Mouse (Mus musculus): ENCODE measurements around the gene Ldb2.
A peak's percentile ranks its signal among the peaks of the same experiment; 100 is the strongest.

Gene Ldb2

DNA sequence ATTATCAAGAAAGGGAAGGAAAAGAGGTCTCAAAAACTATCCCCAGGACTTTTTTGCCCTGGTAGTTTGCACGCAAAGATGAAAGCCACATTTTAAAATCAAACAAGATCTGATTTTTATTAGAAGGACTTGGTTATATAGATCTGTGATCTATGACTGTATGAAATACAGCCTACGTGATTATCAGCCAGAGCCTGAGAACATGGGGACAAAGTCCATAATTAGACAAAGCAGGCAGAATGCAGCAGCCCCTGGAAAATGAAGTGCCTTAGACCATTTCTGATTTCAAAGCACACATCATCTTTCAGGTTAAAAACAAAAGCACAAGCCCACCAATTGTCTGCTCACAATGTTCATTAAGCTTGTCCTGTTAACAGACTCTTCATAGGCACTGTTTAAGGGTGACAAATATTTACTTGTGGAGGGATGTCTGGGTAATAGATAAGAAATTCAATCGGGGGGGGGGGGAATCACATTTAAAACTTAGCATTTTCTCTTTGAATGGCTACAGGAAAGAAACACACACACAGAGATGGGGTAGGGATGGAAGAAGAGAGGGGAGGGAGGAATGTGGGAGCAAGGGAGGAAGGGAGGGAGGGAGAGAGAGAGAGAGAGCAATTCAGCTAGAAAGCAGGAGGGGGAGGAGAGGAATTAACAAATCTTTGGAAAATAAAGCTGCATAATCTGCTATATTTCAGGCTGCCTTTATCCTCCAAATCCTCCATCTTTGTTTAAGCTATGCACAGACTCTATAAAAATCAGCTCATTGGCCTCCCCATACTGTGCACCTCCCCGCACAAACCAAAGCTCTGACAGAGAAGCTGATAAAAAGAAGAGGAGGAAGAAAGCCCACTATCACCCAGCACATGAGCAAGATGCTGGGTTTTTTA is 153.3 kb downstream of the Ldb2 start:
- DNase-seq (ENCODE audit: low spot score in 2 of 2): no peak

DNA sequence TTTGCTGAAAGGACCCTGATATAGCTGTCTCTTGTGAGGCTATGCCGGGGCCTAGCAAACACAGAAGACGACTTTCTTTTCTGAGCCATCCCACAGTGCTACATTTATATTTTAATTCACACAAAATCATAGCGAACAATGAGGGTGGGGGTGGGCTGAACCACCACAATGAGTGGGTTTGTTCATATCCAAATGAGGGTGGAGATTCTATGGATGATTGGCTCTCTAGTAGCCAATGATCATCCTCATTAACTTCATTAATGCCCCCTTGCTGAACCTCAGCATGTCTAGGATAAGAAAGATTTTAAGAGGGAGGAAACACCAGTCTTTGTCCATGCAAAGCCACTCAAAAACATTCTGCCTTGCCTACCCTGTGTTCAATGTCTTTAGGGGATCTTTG is 156.4 kb downstream of the Ldb2 start:
- DNase-seq (ENCODE audit: low spot score in 2 of 2): no peak

DNA sequence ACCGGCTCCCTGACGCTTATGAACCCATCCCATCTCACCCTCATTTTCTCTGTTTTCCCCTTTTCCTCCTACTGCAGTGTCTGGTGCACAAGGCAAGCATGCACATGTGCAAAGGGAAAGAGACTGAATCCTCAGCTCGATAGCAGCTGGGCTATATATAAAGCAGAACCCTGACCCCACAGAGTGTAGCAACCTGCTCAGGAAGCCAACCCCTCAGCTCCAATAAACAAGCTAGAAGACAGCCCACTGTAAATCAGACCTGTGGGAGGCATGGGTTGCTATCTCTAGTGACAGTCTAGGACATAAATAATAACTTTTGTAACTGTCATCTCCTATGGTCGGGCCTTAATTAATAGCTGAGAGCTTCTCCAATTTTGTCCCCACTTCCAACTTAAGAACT is 158.4 kb downstream of the Ldb2 start:
- DNase-seq (ENCODE audit: low spot score in 2 of 2): no peak

DNA sequence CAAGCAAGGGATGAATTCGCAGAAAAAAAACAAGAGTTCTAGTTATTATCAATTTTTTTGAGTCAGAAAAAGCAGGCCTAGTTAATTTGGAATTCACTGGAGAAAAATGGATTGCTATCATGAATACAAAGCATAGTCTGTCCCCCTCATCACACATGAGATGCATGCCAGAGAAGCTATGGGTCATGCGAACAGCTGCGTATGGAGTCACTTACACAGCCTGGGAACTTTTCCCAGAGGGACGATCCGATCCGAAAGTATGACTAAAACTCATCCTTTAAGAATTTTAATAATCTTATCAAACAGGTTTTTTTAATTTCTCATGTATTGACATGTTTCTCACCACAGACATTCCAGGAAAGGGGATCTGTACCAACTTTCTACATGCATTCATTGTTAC is 163.9 kb downstream of the Ldb2 start:
- no peak for DNase-seq (ENCODE audit: low spot score in 2 of 2)

- DNase-seq (ENCODE audit: low spot score in 2 of 2): no peak
Observed at GRCm38 (mm10) chr5:44629034-44629625, 170.3 kb downstream of the Ldb2 start.

- no peak for DNase-seq (ENCODE audit: low spot score in 2 of 2)
Observed at GRCm38 (mm10) chr5:44627487-44627886, 172.0 kb downstream of the Ldb2 start.

GRCm38 (mm10) chr5:44626885-44627284 is 172.6 kb downstream of the Ldb2 start:
- DNase-seq (ENCODE audit: low spot score in 2 of 2): no peak

DNA sequence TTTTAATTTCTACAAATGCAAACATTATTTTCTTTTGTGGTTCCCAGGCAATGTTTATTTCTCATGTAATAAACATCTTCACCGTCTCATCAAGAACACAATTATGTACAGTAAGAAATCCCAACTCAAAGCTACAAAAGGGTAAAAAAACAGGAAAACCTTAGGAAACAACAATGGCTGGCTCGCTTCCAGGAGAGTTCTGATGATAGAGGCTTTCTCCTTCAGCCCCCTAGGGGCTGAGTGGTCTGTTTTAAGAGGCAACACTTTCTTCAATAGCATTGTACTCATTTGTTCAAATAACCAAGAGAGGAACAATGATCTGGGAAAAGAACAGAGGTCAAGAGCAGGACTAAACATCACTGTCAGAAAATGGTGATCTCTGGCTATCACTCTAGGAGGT is 173.4 kb downstream of the Ldb2 start:
- DNase-seq (ENCODE audit: low spot score in 2 of 2): no peak

DNA sequence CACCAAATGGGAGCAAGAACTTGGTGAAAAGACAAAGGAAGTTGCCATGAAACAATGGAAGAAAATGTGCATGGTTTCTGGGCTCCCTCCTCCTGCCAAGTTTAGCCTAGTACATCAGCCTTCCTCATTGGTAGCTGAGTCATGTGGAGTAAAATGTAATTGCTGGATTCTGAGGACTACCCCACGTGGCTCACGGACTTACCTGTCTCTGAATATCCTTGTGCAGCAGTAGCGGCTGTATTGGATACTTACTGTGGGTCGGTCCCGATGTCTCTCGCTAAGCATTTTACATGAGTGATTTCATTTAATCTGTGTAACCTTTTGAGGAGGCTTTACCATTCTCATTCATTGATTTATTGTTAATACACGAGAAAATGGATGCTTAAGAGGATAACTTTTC is 183.8 kb downstream of the Ldb2 start:
- DNase-seq (ENCODE audit: low spot score in 2 of 2): no peak

- no peak for DNase-seq (ENCODE audit: low spot score in 2 of 2)
Observed at GRCm38 (mm10) chr5:44608901-44609300, 190.6 kb downstream of the Ldb2 start.

GRCm38 (mm10) chr5:44601340-44601739 is 198.1 kb downstream of the Ldb2 start:
- DNase-seq (ENCODE audit: low spot score in 2 of 2): no peak

DNA sequence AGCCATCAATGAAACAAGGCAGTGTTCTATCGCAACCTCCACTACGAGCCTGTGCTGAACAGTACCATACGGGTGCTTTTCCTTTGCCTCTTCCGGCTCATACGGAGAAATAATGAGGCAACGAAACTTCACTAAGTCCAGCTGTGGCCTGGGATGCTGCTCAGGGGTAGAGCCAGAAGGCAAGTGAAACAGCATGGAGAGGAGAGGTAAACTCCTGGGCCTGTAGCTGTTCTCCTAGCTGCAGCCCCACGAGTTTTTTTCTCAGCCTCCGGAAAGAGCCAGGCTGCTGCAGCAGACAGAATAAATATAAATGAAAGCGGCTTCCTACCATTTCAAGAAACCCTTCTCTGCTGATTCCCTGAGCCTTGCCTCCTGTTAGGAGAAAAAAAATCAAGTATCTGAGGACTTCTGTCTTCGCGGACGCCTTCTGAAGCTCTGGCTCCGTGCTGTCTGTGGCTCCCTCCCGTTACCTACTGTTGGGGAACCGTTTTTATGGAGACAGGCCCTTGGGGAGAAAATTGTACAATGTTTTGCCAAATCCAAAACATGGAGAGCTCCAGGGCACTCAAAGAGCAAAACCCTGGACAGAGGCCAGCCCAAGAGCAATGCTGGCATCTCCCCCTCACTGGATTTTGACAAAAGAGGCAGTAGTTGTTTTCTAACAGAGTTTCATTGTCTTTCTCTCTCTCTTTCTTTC is 205.8 kb downstream of the Ldb2 start:
- DNase-seq (ENCODE audit: low spot score in 2 of 2): peak in 1 of 2 experiments; percentile 1

- DNase-seq (ENCODE audit: low spot score in 2 of 2): no peak
Observed at GRCm38 (mm10) chr5:44590750-44591149, 208.7 kb downstream of the Ldb2 start.

- no peak for DNase-seq (ENCODE audit: low spot score in 2 of 2)
Observed at GRCm38 (mm10) chr5:44589318-44589717, 210.2 kb downstream of the Ldb2 start.

GRCm38 (mm10) chr5:44586571-44586970 is 212.9 kb downstream of the Ldb2 start:
- DNase-seq (ENCODE audit: low spot score in 2 of 2): no peak

DNA sequence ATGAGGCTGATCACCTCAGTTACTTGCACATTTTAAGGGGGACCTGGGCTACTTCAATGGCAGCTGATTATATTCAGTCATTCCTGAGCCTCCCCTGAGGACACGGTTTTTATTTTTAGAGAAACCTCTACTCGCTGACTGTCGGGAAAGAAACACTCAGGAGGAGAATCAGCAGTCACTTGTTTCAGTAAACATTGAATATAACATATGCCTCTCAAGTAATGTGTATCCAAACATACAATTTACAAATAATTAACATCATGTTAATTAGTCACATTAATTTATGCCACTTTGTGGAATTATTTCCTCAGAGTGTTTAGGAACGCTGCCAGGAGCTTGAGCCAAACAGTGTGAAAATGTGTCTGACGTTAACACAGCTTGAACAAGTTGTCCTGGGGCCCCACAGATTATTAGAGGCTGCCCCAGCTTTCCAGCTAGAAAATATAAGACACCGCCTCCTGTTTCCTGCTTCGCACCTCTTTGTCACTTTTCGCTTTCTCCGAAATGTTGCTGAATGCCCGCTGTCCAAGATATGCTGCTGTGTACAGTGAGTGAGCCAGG is 219.5 kb downstream of the Ldb2 start:
- DNase-seq (ENCODE audit: low spot score in 2 of 2): no peak

DNA sequence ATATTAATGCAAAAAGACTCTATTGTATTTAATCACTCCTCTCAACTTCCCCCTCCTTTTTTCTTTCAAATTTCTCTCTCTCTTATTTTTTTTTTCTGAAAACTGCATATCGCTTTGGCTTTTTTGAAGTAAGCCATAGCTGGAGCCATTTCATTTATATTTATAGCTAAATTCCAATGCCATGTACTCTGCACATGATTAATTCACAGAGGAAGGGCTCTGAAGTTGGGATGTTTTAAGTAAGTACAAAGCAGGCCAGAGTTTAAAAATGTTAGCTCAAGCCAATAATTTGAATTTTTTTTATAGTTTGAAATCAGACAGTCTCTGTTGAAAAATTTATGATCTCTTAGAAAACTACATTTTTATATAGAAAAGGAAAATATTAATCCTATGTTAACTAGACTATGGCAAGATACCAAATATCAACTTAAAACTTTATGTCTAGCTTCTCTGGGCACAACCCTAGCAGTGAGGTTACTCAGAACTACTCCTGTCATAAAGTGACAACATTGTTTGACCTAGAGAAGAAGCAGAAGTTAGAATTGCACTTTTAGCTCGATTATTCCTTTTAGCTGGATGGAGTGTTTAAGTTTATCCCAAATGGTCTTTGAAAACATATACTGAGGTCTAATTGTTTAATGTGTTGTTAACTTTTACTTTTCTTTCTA is 222.7 kb downstream of the Ldb2 start:
- no peak for DNase-seq (ENCODE audit: low spot score in 2 of 2)

DNA sequence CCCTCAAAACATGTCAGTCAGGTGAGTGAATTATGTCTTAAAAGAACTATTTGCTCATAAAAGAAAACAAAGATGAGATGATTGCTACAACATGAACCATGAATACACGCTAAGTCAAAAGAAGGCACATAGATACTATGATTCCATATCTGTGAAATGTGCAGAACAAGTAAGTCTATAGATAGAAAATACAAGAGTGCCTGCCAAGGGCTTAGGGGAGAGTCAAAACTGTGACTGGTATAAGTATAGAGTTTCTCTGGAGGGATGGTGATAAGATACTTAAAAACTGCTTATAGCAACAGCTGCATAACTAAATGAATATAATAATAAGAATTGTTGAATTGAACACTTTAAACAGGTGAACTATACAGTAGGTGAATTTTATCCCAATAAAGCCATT is 224.8 kb downstream of the Ldb2 start:
- no peak for DNase-seq (ENCODE audit: low spot score in 2 of 2)

GRCm38 (mm10) chr5:44553765-44554352 is 245.6 kb downstream of the Ldb2 start:
- DNase-seq (ENCODE audit: low spot score in 2 of 2): no peak

DNA sequence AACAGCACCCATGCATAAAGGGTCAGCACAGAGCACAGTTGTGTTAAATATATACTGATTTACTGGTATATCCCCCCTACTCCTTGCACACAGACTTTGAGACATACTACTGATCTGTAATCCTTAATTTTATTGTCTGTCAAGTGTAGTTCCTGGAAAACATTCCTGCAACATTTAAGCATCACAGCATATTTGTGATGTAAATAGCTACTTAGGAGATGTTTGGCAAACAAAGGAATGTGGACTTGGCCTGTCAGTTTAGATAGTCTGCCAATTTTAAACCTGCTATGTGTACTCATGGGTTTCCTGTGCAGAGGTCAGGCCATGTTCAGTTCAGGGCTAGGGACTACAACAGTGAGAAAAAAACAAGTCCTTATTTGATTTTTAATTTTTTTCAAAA is 246.3 kb downstream of the Ldb2 start:
- no peak for DNase-seq (ENCODE audit: low spot score in 2 of 2)

DNA sequence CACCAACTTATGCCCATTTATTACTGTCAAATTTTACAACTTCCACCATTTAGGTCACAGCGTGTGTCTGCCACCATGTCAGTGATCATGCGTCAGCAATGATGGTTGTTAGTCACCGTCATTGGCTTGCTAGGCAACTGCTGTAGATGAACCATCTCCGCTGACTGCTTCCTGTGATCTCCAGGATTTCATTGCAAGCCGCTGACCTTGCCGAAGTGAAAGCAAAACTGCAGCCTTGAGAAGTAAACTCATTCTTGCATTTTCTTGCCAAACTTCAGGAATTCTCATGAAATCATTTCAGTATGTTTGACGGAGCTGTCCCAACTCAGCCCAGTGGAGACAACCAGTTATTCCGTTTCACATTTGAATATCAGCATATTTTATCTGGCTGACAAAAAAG is 247.4 kb downstream of the Ldb2 start:
- no peak for DNase-seq (ENCODE audit: low spot score in 2 of 2)

DNA sequence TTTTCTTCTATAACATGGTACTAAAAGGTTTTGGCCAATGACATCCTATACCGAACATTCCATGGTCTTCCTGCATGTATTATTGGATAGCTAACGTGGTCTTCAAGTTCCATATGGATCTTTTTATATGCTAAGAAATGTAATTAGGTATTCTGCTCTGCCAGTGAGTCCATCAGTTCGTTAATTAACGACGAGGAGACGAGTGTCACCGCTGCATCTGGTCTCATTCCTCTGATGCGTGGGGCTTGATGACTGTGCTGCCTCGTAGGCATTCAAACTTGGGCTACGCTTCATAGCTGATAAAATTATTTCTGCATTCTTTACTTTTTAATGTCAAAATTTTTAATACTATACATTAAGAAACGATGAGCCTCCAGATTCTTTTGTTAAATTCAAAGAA is 251.0 kb downstream of the Ldb2 start:
- DNase-seq (ENCODE audit: low spot score in 2 of 2): no peak
